Mouse (Mus musculus) embryonic fibroblast, embryonic 13.5 days (primary cell): ENCODE measurements around the gene Myo9a.

Experiments used
- CTCF ChIP-seq: IDR thresholded peaks from 2 replicates; pipeline ENCODE4 v1.5.1; 2011; ENCODE audit warnings: mild to moderate bottlenecking, control low read depth, low read length, moderate library complexity, borderline replicate concordance; ENCODE audit not compliant: insufficient read depth
- POLR2A ChIP-seq: IDR thresholded peaks from 2 replicates; pipeline ENCODE4 v1.6.1; 2011; ENCODE audit warnings: low read depth, mild to moderate bottlenecking, control low read depth, low read length, moderate library complexity

- TF ChIP-seq CTCF (no peak), POLR2A (no peak)
These were observed 199.3 kb downstream of the Myo9a start for GRCm38 (mm10) chr9:59949981-59950380.
